Mouse (Mus musculus) colon, adult 2 months (tissue): ENCODE measurements around the gene Gm10801. TPM values are rescaled to one million over a fixed set of nuclear protein-coding genes. Genes with fewer than 3 reads are reported as not detected.

ENCODE experiments used
- polyA plus RNA-seq: library from polyadenylated mRNA; depleted of rRNA; stranded (reverse); fragments of >200 nt; gene quantifications from 2 replicates; pipeline ENCODE4 v1.2.3, GENCODE M21; 2012; rRNA removed

The Gm10801 gene
- polyA plus RNA-seq = not detected in 2 replicates

GRCm38 (mm10) chr2:98661937-98662336 lies at the start of gene Gm10801:
Gene Gm10801 (plus strand): TSS chr2:98662237.

GRCm38 (mm10) chr2:98667201-98667600 lies 5.2 kb downstream of the Gm10801 start, which contains the start of gene Gm10800:
Gene Gm10800 (minus strand): TSS chr2:98667301.

Other genes with a start within 250 kb of the Gm10801 start
- gene Gm10800, start 5.1 kb downstream of the Gm10801 start, polyA plus RNA-seq = not detected in 2 replicates